Mouse (Mus musculus): ENCODE measurements around the gene Taf1.

Gene Taf1

DNA sequence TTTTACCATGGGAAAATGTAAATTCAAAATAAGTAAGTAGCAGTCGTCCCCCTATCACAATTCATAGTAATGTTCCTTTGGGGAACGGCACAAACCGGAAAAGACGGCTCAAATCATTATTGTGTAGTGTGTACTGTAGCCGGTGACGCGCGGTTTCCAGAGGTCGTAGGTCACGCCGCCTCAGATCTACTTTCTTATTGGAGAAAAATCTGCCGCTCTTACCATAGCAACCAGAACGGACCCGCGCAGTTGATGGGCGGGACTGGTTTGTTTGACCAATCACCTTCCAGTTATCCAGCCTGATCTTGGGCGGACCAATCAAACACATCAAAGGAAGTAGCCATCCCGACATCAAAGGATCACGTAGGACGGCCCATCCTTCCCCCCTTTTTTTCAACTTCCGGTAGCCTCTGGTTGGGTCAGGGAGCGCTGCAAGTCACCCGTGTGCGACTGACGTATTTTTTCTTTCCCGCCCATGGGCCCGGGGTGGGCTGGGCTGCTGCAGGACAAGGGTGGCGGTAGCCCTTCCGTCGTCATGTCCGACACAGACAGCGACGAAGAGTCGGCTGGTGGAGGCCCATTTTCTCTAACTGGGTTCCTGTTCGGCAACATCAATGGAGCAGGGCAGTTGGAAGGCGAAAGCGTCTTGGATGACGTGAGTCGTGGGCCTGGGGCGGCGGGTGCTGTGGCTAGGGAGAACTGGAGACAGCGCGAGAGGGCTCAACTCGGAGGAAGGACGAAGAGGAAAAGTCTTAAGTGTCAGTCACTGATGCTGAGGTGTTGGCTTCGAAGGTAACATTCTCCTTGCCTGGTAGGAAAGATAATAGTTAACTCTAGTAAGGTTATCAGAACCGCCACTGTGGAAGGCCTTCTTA lies at the start of gene Taf1:
Gene Taf1, plus strand, starts transcription at position 388 of the 875 bp plus-strand sequence.
- peak; percentile 93 to 96 for DNase-seq

DNA sequence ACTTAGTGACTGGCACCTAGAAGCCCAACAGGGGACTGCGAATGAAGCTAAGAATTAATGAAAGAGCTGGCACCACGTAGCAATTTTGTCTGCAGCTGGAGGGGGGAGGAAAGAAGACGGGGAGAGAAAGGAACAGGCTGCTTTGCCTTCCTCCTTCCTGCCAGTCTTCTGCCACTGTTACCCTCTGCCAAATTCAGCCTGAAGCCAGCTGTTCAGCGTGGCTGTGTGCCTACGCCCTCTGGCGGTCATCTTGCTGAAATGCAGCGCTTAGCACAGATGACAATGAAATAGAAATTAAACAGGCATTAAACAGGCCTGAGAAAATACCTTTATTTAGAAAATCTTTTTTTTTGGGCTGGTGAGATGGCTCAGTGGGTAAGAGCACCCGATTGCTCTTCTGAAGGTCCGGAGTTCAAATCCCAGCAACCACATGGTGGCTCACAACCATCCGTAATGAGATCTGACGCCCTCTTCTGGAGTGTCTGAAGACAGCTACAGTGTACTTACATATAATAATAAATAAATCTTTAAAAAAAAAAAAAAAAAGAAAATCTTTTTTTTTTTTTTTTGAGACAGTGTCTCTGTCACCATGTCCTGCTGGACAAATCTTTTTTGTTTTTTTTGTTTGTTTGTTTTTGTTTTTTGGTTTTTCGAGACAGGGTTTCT lies 45.9 kb upstream of the Taf1 start:
- DNase-seq = peak; percentile 42 to 46

DNA sequence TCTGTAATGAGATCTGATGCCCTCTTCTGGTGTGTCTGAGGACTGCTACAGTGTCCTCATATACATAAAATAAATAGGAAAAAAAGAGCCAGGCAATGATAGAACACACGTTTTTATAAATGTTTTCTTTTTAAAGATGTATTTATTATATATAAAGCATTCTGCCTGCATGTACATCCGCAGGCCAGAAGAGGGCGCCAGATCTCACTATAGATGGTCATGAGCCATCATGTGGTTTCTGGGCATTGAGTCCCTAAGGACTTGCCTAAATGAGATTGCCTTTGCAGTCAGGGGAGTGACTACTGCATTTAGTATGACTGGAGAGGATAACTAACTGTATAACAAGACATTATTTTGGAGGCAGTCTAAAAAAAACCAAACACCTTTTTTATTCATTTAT lies 27.9 kb upstream of the Taf1 start:
- peak in 1 of 2 experiments; percentile 22 for DNase-seq

DNA sequence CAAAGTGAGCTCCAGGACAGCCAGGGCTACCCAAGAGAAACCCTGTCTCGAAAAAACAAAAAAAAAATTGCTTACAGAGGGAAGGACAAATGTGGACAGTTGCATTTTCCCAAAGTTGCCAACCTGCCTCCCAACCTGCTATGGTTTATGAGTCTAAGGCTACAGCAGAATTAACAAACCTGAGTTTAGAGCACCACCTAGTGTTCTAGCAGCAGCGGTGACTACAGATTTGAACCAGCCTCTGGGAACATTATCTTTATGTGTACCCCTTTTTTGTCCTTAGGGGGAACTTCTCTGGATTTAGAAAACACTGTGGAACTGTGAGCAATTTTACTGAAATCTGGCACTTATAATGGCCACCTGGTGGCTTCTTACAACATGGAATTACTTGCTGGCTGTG lies 16.8 kb upstream of the Taf1 start:
- no peak for DNase-seq

DNA sequence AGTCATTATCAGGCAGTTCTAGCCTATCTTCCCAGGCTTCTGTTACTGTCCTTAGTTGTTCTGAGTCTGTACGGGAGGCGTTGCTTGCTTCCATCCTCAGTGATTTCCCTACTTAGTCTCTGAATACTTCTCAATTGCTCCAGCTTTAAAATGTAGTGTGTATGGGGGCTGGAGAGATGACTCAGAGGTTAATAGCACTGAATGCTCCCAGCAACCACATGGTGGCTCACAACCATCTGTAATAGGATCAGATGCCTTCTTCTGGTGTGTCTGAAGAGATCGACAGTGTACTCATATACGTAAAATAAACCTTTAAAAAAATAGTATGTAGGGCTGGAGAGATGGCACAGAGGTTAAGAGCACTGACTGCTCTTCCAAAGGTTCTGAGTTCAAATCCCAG lies 14.5 kb upstream of the Taf1 start:
- no peak for DNase-seq

DNA sequence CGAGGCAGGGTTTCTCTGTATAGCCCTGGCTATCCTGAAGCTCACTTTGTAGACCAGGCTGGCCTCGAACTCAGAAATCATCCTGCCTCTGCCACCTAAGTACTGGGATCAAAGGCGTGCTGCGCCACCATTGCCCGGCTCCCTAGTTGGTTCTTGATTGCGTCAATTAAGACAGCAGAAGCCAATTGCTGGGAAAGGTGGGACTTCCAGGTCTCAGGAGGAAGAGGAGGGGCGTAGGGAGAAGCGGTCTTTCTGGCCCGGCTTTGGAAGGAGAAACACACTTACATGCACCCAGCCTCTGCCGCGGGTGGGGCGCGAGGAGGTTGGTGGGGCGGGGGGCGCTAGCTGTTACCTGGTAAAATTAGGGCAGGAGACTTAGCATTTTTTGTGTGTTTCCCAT lies 10.5 kb upstream of the Taf1 start:
- peak in 1 of 2 experiments; percentile 22 for DNase-seq

DNA sequence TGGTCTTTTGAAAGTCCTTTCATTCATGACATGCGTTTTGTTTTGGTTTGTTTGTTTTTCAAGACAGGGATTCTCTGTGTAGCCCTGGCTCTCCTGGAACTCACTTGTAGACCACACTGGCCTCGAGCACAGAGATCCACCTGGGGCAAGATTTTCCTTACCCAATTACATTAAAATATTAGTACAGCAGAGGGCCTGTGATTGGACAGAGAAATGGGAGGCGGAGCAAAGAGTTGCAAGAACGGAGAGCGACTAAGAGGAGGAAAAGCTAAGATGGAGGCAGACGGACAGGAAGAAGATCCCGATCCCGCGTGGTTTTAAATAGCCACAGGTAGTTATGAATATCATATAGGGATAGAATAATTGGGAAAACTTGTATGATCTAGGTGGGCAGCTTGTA lies 5.2 kb upstream of the Taf1 start:
- peak in 1 of 2 experiments; percentile 41 for DNase-seq

DNA sequence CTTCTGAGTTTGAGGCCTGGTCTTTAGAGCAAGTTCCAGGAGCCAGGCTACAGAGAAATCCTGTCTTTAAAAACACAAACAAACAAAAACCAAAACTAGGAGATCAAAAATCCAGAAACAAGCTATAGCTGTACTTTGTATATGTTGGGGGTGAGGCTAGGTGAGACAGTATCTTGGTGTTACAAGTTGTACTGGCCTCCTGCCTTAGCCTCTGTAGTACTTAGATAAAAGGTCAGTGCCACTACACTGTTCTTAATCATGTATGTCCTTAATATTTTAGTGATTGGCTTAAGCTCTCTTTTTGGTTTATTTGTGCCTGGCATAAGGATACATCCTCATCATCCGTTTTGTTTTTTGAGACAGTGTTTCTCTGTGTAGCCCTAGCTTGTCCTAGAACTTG lies 52.9 kb downstream of the Taf1 start:
- no peak for DNase-seq

DNA sequence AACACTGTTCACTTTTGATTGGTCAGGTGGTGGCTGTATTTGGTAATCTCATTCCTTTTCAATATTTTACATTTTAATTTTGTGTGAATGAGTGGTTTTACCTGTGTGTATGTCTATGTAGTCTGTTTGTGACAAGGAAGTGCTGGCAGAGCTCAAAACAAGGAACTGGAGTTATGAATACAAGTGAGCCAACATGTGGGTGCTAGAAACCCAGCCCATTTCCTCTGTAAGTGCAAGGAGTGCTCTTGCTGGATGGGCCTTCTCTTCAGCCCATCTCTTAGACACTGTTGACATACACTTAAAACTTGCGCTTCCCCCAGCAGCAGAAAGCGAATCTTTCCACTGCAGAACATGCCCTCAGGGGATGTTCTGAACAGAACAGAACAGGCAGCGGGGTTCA lies 83.6 kb downstream of the Taf1 start:
- DNase-seq = no peak

DNA sequence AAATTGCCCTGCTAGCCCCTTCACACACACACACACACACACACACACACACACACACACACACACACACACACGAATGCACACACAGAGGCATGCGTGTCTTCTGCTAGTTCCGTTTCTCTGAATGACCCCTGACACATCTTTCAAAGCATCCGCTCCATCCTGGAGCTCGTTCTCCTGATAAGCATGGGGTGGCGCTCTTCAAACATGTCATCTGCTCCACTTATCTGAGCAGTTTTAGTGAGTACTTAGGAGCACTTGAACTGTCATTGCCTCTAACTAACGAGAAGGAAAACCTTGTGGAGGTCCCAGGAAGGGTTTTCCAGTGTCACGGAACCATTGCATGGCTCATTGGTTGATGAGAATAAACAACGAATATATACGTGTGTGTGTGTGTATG lies 85.4 kb downstream of the Taf1 start:
- DNase-seq = no peak

DNA sequence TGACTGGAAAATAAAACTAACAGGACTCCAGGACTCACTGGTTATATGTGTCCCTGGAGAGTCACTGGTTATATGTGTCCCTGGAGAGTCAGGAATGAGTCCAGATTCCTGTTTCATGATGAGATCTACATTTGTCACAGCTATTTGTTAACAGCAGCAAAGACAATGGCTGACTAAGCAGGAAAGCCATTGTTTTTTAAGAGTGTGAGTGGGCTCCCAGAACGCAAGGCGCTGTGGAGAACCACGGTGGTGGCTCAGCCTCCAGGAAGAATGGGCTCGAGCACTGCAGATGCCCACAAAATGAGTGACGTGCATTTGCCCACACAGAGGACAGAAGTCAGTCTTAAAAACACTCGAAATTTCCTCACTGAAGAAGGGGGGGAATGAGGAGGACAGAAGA lies 87.8 kb downstream of the Taf1 start:
- DNase-seq = peak in 1 of 2 experiments; percentile 5

DNA sequence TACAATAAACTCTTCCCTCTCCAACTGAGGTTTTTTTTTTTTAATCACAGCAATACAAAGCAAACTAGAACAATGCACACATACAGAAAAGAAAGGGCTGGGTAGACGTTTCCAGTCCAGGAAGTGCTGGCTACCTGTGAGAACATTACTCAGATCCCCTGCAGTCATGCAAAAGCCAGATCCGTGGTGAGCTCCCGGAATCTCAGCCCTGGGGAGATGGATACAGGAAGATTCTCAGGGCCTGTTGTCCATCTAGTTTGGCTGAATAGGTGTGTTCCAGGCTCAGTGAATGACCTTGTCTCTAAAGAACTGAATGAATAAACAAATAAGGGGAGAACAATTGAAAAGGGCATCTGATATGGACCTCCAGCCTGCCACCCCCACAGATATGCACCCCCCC lies 90.0 kb downstream of the Taf1 start:
- DNase-seq = no peak

DNA sequence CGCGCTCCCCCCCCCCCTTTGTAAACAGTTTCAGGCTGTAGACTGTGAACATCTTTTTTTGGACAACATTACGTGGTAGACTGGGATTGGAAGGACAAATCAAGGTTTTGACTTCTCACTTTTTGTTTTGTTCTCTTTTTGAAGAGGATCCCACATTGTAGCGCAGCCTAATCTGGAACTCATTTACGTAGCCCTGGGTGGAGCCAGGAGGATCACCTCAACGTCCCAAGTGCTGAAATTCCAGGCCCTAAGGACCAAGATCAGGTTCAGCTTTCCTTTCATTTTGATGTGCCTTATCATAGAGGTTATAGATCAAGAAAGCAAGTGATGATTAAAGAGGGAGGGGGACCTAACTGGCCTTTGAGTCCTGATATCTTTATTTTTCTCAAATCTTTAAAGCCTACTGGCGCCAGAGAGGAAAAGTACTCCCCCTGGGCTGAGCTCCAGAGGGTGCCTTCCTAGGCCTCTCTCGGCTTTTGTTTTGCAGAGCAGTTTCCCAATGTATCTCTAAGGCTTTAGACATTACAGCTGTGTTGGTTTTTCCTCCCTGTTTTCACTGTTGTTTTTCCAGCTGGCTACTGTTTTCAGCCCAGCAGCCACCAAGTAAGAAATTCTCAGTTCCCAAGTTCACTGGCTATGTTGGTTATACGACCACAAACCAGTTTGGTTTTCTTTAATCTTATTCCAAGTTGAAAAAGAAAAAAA lies 104.4 kb downstream of the Taf1 start:
- DNase-seq = no peak

DNA sequence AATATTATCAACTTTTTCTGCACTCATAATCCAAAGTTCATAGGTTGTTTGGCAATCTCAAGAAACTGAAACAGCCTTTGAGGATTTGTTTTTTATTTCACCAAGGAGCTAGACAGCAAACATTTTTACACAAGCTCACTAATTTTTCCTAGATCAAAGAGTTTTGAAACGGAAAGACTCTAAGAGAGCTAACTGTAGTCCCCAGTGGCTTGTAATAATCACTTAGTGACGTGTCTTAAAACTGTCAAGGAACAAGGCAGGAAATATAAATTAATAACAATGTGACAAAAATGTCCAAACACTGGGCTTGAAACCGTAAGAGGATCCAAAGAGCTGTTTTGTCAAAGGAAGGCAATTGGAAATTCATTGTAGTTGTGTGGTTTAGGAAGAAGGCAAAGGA lies 106.3 kb downstream of the Taf1 start:
- DNase-seq = no peak

DNA sequence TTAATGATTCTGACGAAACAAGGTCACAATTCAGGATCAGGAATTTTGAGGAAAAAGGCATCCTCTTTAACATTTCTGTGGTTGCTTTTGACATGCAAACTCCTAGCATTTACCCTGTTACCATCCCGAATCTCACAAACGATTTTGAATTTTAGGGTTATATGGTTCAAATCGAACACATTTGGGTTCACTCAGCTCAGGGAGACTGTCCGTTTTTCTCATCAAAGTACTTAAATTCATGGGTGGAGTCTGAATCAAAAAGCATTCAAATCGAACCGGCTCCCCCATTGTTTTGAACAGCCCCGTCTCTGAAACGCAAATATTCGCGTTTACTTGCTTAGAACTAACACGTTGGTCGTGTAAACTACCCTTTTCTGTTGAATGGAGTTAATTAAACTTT lies 106.8 kb downstream of the Taf1 start:
- DNase-seq = no peak

DNA sequence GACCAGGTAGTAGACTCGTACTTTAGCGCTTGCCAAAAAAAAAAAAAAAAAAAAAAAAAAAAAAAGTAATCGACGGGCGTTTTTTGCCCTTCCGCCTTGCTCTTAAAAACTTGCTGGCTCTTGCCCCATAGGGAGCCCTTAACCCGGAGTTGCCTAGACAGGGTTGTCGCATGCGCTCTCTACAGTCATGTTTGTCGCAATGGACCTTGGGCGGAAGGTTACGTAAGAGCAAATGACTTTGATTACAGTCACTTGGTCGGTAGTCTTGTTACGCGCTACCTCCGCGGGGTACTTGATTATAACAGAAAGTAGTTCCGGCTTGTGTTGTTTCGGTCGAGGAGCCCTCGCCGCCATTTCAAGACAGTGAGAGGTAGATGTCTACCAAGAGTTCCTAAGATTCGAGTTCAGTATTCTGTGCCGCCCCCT lies 107.2 kb downstream of the Taf1 start, which contains the start of gene Ogt:
Gene Ogt, plus strand, starts transcription at position 320 of the 426 bp plus-strand sequence.
- peak; percentile 91 to 92 for DNase-seq

DNA sequence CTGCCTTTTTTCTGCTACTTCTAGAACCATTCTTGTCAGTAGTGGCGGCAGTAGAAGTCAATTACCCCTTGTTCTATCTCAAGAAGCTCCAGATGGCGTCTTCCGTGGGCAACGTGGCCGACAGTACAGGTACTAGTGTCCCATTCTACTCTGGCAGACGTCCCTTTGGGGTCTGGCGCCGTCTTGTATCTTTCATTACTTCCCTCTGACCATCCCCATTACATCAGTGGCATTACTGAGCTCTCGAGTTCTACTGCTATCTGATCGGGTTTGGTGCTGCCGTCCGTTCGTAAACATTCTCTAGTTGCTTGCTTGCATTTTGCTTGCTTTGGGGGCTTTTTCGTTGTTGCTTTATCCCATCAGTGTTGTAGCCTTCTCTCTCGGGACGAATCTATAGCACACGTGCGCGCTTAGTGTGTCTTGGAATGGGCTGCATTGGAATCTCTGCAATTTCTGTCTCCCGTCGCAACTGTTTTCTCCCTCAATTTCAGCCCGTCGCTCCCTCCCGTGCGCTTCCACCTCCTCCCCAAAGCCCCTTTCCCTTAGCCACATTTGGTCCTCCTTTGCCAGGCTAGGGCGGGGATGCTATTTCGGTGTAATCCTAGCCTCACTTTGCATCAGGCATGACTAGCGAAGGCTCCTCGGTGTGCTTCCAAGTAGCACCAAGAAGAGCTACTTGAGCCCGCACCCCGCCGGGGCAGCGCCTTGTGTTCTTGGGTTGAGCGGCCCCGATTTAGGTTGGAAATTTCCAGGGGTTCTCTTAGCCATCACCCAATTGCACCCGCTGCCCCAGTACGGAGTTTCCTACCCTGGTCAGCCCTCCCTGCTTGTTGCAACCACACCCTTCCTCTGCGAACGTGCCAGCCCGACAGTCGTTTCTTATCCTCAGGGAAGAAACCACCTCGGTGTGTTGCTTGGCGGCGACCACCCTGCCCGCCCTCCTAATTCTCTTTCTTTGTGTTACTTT lies 107.9 kb downstream of the Taf1 start:
- DNase-seq = peak; percentile 42 to 47

DNA sequence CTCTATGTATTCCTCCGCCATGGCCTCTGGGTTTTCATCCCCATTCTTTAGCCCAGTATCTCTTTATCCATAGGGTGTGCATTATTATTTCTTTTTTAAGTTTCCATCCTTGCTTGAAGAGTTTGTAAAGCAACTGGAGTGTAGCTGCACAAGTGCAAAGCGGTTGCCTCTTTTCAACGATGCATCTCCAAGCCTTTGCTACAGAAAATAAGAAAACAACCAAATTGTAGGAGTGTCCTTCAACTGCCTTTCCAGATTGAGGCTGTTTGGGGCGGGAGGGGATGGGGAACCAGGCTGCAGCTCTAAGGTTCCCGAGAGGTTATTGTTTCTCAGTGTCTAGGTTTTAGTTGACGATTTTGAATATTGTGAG lies 108.6 kb downstream of the Taf1 start:
- DNase-seq = no peak

DNA sequence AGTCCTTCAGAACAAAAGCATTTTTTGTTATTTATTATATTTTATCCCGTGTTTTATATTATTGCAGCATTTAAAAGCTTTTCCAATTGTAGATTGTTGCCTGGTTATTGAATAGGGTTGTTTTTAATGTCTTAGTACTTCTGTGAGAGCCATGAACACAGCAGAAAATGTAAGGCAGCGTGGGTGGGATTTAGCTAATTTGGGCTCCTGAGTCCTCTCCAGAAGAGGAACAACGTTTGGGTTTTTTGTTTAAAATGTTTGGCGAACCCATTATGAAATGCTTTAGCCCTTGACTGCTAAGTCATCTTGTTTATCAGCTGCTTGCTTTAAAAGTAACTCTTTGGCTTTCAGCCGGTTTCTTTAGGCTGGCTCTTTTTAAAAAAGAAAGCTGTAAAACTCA lies 109.6 kb downstream of the Taf1 start:
- DNase-seq = no peak

DNA sequence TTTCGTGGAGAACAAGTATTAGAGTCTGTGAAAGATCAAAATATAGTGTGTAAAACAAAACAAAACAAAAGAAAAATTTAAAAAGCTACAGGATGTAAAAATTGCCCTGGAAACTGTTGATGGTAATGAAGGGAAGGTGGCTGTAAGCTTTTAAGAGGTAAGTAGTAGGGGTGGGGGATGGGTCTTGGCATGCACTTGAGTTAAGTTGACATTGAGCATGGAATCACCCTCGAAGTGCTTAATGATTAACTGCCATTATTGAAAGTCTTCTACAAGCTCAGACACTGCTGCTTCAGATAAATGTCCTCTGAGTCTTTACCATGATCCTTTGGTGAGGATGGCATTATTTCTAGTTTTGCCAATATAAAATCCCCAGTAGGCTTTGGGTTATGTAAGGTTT lies 112.8 kb downstream of the Taf1 start:
- DNase-seq = no peak

DNA sequence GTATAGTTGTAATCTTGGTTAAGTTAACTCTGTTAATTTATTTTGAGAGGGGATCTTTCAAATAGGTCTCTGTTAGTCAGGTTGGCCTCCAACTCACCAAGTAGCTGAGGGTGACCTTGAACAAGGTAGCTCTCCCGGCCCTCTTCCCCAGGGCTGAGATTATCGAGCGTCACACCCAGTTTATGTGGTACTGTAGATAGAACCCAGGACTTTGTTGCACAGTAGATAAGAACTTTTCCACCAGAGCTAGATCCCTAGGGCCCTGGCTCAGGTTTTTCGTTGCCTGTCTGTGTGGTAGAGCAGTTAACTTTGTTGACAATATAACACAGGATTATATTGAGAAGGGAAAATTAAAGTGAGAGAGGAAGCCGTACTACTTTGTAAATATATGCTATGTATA lies 114.1 kb downstream of the Taf1 start:
- DNase-seq = no peak

All from lung, postnatal 4 days (tissue).